Mouse (Mus musculus): ENCODE measurements around the gene Gm3278.
"Not testable (repeated sequence)": the region's sequence is repeated elsewhere in the genome, so short reads cannot be mapped to it uniquely, and the experiment has no call there.

Gene Gm3278

DNA sequence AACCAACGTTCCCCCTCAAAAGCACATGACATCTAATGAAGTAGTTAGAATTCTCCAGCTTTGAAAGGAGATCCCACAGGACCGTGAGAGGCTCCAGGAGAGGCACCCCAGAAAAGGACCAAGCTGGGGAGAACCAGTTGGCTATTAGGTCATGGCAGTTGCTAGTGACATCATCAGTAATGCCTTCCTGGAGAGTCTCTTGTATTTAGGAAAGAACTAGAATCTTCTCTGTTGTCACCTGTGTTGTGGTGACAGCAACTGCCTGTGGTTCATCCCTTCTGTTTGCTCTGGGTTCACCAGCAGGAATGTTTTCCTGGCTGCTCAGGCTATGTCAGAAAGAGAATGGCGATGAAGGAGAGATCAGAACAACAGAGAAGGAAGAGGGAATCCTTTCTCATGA lies at the start of gene Gm3278:
Gene Gm3278 (plus strand): TSS at position 301 of the 400 bp plus-strand sequence.
- not testable (repeated sequence) for DNase-seq

DNA sequence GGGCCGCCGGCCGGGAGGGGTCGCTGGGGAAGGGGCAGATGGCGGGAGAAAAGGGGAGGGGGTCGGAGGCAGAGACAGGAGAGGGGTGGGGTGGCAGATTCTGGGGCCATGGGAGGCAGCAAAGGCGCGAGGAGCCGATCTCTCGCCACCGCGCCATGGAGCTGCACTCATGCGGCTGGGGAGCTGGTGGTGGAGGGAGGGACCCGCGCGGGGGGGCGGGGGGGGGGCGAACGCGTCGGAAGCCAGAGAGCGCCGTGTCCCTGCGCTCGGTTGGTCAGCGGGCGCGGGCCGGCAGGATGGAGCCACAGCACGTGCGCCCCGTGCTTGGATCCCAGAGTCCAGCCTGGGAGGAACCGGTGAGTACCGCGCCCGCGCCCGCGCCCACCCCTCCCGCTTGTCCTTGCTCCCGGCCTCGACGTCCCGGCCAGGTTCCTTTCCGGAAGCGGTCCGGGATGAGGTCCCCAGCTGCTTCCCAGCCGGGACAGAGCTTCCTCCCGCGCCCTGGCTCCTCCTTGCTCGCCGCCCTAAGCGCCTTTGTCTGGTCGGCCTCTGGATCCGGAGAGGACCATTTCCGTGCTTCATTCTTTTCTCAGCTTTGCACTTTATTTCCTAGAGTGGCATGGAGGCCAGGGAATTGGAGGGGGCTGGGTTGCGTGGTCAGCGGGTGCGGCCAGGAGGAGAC lies 36.8 kb upstream of the Gm3278 start, which contains the start of gene Gm3264:
Gene Gm3264 (plus strand): TSS at position 278 of the 682 bp plus-strand sequence.
- not testable (repeated sequence) for DNase-seq
